In the genomic region with DNA sequence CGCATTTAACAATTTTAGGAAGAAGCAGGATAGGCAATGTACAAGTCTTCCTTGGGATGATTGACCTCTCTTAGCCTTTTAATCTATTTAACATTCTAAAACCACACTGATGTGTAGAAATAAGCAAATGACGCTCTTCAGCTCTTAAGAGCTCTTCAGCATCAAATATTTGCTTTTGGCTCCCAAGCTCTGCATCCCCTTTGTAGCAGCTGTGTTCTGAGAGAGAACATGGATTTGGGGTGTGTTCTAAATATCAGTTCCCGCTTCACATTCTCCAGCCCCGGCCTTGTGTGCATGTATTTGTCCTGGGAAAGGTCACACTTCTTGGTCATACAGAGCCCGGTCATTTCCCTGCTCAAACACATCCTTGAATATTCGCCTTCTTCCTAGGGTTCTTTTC, we compare ENCODE assay signal across 32 mouse cellular contexts. TPM values are rescaled to one million over a fixed set of nuclear protein-coding genes. Genes with fewer than 3 reads are reported as not detected.
"Had no signal": no experiment of that assay in that cellular context is flagged by ENCODE, and none has a peak within 500 bp of the region (broad histone marks: within the 10 kb centered on the region; RNA-seq: fewer than 3 reads in every experiment).

No protein-coding gene starts in this region.

- H3K4me1 ChIP-seq: liver, embryonic 13.5 days; liver, embryonic 15.5 days had no signal

- H3K9ac ChIP-seq: limb, embryonic 12.5 days; limb, embryonic 13.5 days; limb, embryonic 15.5 days; liver, embryonic 12.5 days; liver, embryonic 13.5 days; liver, embryonic 14.5 days; liver, embryonic 15.5 days; liver, postnatal 0 days; lung, embryonic 14.5 days; lung, embryonic 15.5 days; midbrain, embryonic 12.5 days; midbrain, embryonic 13.5 days; neural tube, embryonic 12.5 days; neural tube, embryonic 13.5 days had no signal

- ATAC-seq: liver, embryonic 12.5 days; liver, postnatal 0 days; midbrain, embryonic 16.5 days had no signal

- DNase-seq: left cerebral cortex, postnatal 4 days; liver; liver, embryonic 13.5 days; liver, postnatal 0 days; lung, embryonic 14.5 days; lung, postnatal 10 days; lung, postnatal 4 days; midbrain, embryonic 14.5 days had no signal

- H3K36me3 ChIP-seq: limb, embryonic 10.5 days; limb, embryonic 12.5 days; limb, embryonic 13.5 days; limb, embryonic 15.5 days; liver, embryonic 12.5 days; liver, embryonic 13.5 days; liver, embryonic 15.5 days; lung, embryonic 15.5 days; midbrain, embryonic 10.5 days; midbrain, embryonic 12.5 days; midbrain, embryonic 13.5 days; neural tube, embryonic 12.5 days; neural tube, embryonic 13.5 days had no signal

- H3K27ac ChIP-seq: left cerebral cortex, adult 2 months; limb, embryonic 10.5 days; limb, embryonic 12.5 days; limb, embryonic 13.5 days; limb, embryonic 15.5 days; liver, embryonic 12.5 days; liver, embryonic 13.5 days; liver, embryonic 14.5 days; liver, embryonic 15.5 days; lung, embryonic 15.5 days; macrophage; midbrain, embryonic 12.5 days; midbrain, embryonic 13.5 days; neural tube, embryonic 12.5 days; neural tube, embryonic 13.5 days had no signal

- H3K4me2 ChIP-seq: limb, embryonic 12.5 days; limb, embryonic 13.5 days; limb, embryonic 15.5 days; liver, embryonic 11.5 days; liver, embryonic 12.5 days; liver, embryonic 13.5 days; liver, embryonic 15.5 days; lung, embryonic 14.5 days; lung, embryonic 15.5 days; midbrain, embryonic 12.5 days; midbrain, embryonic 13.5 days; neural tube, embryonic 12.5 days; neural tube, embryonic 13.5 days had no signal

- H3K4me3 ChIP-seq: left cerebral cortex, adult 2 months; limb, embryonic 10.5 days; limb, embryonic 12.5 days; limb, embryonic 13.5 days; limb, embryonic 15.5 days; liver, embryonic 12.5 days; liver, embryonic 13.5 days; liver, embryonic 15.5 days; lung, embryonic 15.5 days; megakaryocyte, embryonic 14.5 days; midbrain, embryonic 12.5 days; midbrain, embryonic 13.5 days; myocyte; neural tube, embryonic 12.5 days; neural tube, embryonic 13.5 days had no signal

- H3K9me3 ChIP-seq: limb, embryonic 10.5 days; limb, embryonic 12.5 days; limb, embryonic 13.5 days; limb, embryonic 15.5 days; liver, embryonic 12.5 days; liver, embryonic 13.5 days; liver, embryonic 15.5 days; lung, embryonic 15.5 days; midbrain, embryonic 10.5 days; midbrain, embryonic 12.5 days; midbrain, embryonic 13.5 days; neural tube, embryonic 12.5 days; neural tube, embryonic 13.5 days had no signal

RNA-seq across cellular contexts. Expression of gene Nkx2-9, which starts 2.3 kb away (rescaled TPM):
- polyA plus RNA-seq: limb, embryonic 10.5 days; limb, embryonic 11.5 days; limb, embryonic 12.5 days; limb, embryonic 13.5 days; limb, embryonic 15.5 days; liver, adult 2 months; liver, embryonic 11.5 days; liver, embryonic 12.5 days; liver, embryonic 13.5 days; liver, embryonic 14.5 days; liver, embryonic 15.5 days; liver, embryonic 16.5 days; liver, postnatal 0 days; lung, embryonic 15.5 days; lung, embryonic 16.5 days; macrophage; midbrain, embryonic 16.5 days; midbrain, postnatal 0 days; myocyte; neural tube, embryonic 13.5 days had no signal
